ENCODE assay signal across 8 mouse cellular contexts in the genomic region with DNA sequence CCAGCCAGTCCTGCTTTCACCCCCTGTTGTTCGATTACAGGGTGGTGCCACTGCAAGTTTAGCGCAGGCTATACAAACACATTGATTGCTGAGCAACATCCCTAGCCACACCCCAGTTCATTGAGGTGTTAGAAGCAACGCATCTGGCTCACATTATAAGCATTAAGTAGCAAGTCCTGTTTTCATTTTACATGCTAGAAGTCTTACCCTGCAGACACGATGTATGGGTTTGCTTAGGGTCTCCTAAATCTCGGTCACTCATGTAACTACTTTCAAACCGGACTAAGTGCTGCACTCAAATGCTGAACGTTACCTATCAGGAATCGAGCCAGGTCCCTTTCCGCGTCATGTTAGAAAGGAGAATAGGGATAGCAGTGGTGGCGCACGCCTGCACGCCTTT. TPM values are rescaled to one million over a fixed set of nuclear protein-coding genes. Genes with fewer than 3 reads are reported as not detected.
DNase-seq lines count a peak whose midpoint lies in the region; ATAC-seq and TF ChIP-seq lines count a peak whose summit lies in the region.

No protein-coding gene starts in this region.

- H3K4me2 ChIP-seq in forebrain, embryonic 14.5 days (ENCODE audit: low read length) = peak overlapping the region; percentile 85
- peak overlapping the region; percentile 86 for H3K4me2 ChIP-seq in limb, embryonic 13.5 days (replicated peaks)

- peaks cover 17% of the 10 kb centered on the region for H3K4me1 ChIP-seq in E14TG2a.4 (replicated peaks; ENCODE audit: low read depth, low read length)
- H3K4me1 ChIP-seq in forebrain, embryonic 14.5 days (ENCODE audit: control insufficient read depth, insufficient read depth, low read length) = peaks cover 4% of the 10 kb centered on the region; the same call in 1 of the 2 replicates
- H3K4me1 ChIP-seq in limb, embryonic 13.5 days = peaks cover 11% of the 10 kb centered on the region
- peaks cover 3% of the 10 kb centered on the region for H3K4me1 ChIP-seq in small intestine, adult 2 months (ENCODE audit: control insufficient read depth, insufficient read depth, insufficient read length, low read length)

- no peak for ATAC-seq in forebrain, embryonic 14.5 days
- no peak for ATAC-seq in limb, embryonic 13.5 days (ENCODE audit: low FRiP score, low read depth)

- H3K9ac ChIP-seq in forebrain, embryonic 14.5 days (ENCODE audit: low read length) = peak overlapping the region; percentile 46; the same call in 1 of the 2 replicates
- H3K9ac ChIP-seq in limb, embryonic 13.5 days = peak overlapping the region; percentile 62

- no peaks in the 10 kb centered on the region for H3K36me3 ChIP-seq in E14TG2a.4 (ENCODE audit: insufficient read depth, low read length)
- H3K36me3 ChIP-seq in forebrain, embryonic 14.5 days (ENCODE audit: control insufficient read depth, insufficient read depth, low read length) = no peaks in the 10 kb centered on the region
- no peaks in the 10 kb centered on the region for H3K36me3 ChIP-seq in limb, embryonic 13.5 days
- H3K36me3 ChIP-seq in small intestine, adult 2 months (ENCODE audit: control insufficient read depth, insufficient read depth, low read length) = no peaks in the 10 kb centered on the region

- H3K27ac ChIP-seq in forebrain, embryonic 14.5 days (ENCODE audit: low read depth, low read length) = no peak overlapping the region
- peak overlapping the region; percentile 6; the same call in 1 of the 2 replicates for H3K27ac ChIP-seq in limb, embryonic 13.5 days
- no peak overlapping the region for H3K27ac ChIP-seq in small intestine, adult 2 months (ENCODE audit: insufficient read depth, low read depth, low read length)

- no peak for TF ChIP-seq POLR2A in small intestine, adult 2 months (IDR thresholded peaks at IDR 0.05; ENCODE audit: low read depth, low read length)

- peak overlapping the region; percentile 79 for H3K4me3 ChIP-seq in E14TG2a.4 (replicated peaks; ENCODE audit: low read length)
- peak overlapping the region; percentile 27 for H3K4me3 ChIP-seq in forebrain, embryonic 14.5 days (ENCODE audit: low read depth, low read length)
- H3K4me3 ChIP-seq in limb, embryonic 13.5 days = peak overlapping the region; percentile 59
- peak overlapping the region; percentile 34 for H3K4me3 ChIP-seq in small intestine, adult 2 months (ENCODE audit: low read depth, low read length)

- 36% methylated on average over 13 of the region's 13 CpGs for WGBS in forebrain, embryonic 14.5 days
- 11% methylated on average over 13 of the region's 13 CpGs for WGBS in limb, embryonic 13.5 days
- 6% methylated on average over 13 of the region's 13 CpGs for WGBS in small intestine, adult 2 months

- no peaks in the 10 kb centered on the region for H3K27me3 ChIP-seq in E14TG2a.4 (ENCODE audit: insufficient read depth, low read length)
- no peaks in the 10 kb centered on the region for H3K27me3 ChIP-seq in forebrain, embryonic 14.5 days (replicated peaks; ENCODE audit: control insufficient read depth, insufficient read depth, low read length)
- H3K27me3 ChIP-seq in limb, embryonic 13.5 days = no peaks in the 10 kb centered on the region
- no peaks in the 10 kb centered on the region for H3K27me3 ChIP-seq in small intestine, adult 2 months (ENCODE audit: control insufficient read depth, insufficient read depth, low read length)

- DNase-seq in embryo, embryonic 10.5 days (ENCODE audit: low spot score) = peak; percentile 53
- no peak for DNase-seq in embryo, embryonic 10 days (ENCODE audit: low spot score)
- DNase-seq in forebrain, embryonic 14.5 days (ENCODE audit: low spot score) = peak; percentile 9
- DNase-seq in layer of hippocampus, postnatal 25 days (ENCODE audit: extremely low spot score in 1 of 2, low spot score in 1 of 2) = no peak
- no peak for DNase-seq in adrenal gland, postnatal 4 days (ENCODE audit: low spot score in 2 of 2)

- no peaks in the 10 kb centered on the region for H3K9me3 ChIP-seq in E14TG2a.4 (ENCODE audit: low read length)
- no peaks in the 10 kb centered on the region for H3K9me3 ChIP-seq in forebrain, embryonic 14.5 days (replicated peaks; ENCODE audit: control insufficient read depth, low read length)
- no peaks in the 10 kb centered on the region for H3K9me3 ChIP-seq in limb, embryonic 13.5 days

- TF ChIP-seq CTCF in E14TG2a.4 (conservative IDR thresholded peaks at IDR 0.05; ENCODE audit: low read length) = no peak
- no peak for TF ChIP-seq CTCF in small intestine, adult 2 months (IDR thresholded peaks at IDR 0.05; ENCODE audit: extremely low read depth, insufficient read length, insufficient replicate concordance, low read depth, low read length)

RNA-seq across cellular contexts. Expression of a gene that starts 0.9 kb away (rescaled TPM):
- polyA plus RNA-seq in forebrain, embryonic 14.5 days (2014; fragmentation: Nextera tagmentation; extraction: Ambion mirVana) = 27.4 and 29.1 TPM in 2 replicates
- 29.2 and 29.3 TPM in 2 replicates for polyA plus RNA-seq in limb, embryonic 13.5 days (2015; fragmentation: Nextera tagmentation; extraction: Ambion mirVana)
- polyA plus RNA-seq in small intestine, adult 2 months (2012; rRNA removed) = 1.1 and 2.0 TPM in 2 replicates
- 10 to 100 TPM; 16.1 to 16.3 TPM for total RNA-seq in layer of hippocampus, postnatal 25 days (2021)
- total RNA-seq in adrenal gland, postnatal 4 days (2021) = 10 to 100 TPM; 13.3 to 14.2 TPM

RNA-seq across cellular contexts. Expression of a gene that starts 12.5 kb away (rescaled TPM):
- 91.1 and 100 TPM in 2 replicates for polyA plus RNA-seq in forebrain, embryonic 14.5 days (2014; fragmentation: Nextera tagmentation; extraction: Ambion mirVana)
- polyA plus RNA-seq in limb, embryonic 13.5 days (2015; fragmentation: Nextera tagmentation; extraction: Ambion mirVana) = 87.6 and 88.8 TPM in 2 replicates
- 144 and 233 TPM in 2 replicates for polyA plus RNA-seq in small intestine, adult 2 months (2012; rRNA removed)
- total RNA-seq in layer of hippocampus, postnatal 25 days (2021) = 10 to 100 TPM; 47.8 to 59.3 TPM
- total RNA-seq in adrenal gland, postnatal 4 days (2021) = 10 to 100 TPM; 87.2 to 87.5 TPM

RNA-seq across cellular contexts. Expression of a gene that starts 21.6 kb away (rescaled TPM):
- 1.7 and 1.9 TPM in 2 replicates for polyA plus RNA-seq in forebrain, embryonic 14.5 days (2014; fragmentation: Nextera tagmentation; extraction: Ambion mirVana)
- 12.0 and 13.1 TPM in 2 replicates for polyA plus RNA-seq in limb, embryonic 13.5 days (2015; fragmentation: Nextera tagmentation; extraction: Ambion mirVana)
- polyA plus RNA-seq in small intestine, adult 2 months (2012; rRNA removed) = 2.7 and 3.8 TPM in 2 replicates
- total RNA-seq in layer of hippocampus, postnatal 25 days (2021) = 1 to 10 TPM; 8.1 to 8.4 TPM
- total RNA-seq in adrenal gland, postnatal 4 days (2021) = 10 to 100 TPM; 28.4 to 30.7 TPM

RNA-seq across cellular contexts. Expression of a gene that starts 45.0 kb away (rescaled TPM):
- polyA plus RNA-seq in forebrain, embryonic 14.5 days (2014; fragmentation: Nextera tagmentation; extraction: Ambion mirVana) = 27.3 and 28.2 TPM in 2 replicates
- 28.0 and 29.3 TPM in 2 replicates for polyA plus RNA-seq in limb, embryonic 13.5 days (2015; fragmentation: Nextera tagmentation; extraction: Ambion mirVana)
- 12.6 and 24.5 TPM in 2 replicates for polyA plus RNA-seq in small intestine, adult 2 months (2012; rRNA removed)
- 10 to 100 TPM; 29.2 to 30.9 TPM for total RNA-seq in layer of hippocampus, postnatal 25 days (2021)
- total RNA-seq in adrenal gland, postnatal 4 days (2021) = 10 to 100 TPM; 60.1 to 62.0 TPM

Comparison
In these comparisons a context has a peak if more than half of its experiments do, and no peak if none do; other contexts are left out.
1. DNase-seq: peak in embryo, embryonic 10.5 days (single experiment) and forebrain, embryonic 14.5 days (single experiment); none in embryo, embryonic 10 days (single experiment), layer of hippocampus, postnatal 25 days (0 of 2) and adrenal gland, postnatal 4 days (0 of 2).
2. H3K4me3 ChIP-seq: peak in every context shown above with its lines; median percentile 79 in E14TG2a.4; 59 in limb, embryonic 13.5 days; 34 in small intestine, adult 2 months; 27 in forebrain, embryonic 14.5 days.